Mouse (Mus musculus) CH12.LX (cell line): ENCODE data around the gene Gm13889. TPM values are rescaled to one million over a fixed set of nuclear protein-coding genes. Genes with fewer than 3 reads are reported as not detected.

Source experiments
- DNase-seq: peaks from one replicate; pipeline ENCODE4 v3.0.0-alpha.2; 2013; ENCODE audit errors: extremely low read depth
- H3K27ac ChIP-seq: 2 replicates; pipeline ENCODE4 v1.5.1; 2012; ENCODE audit warnings: low read depth, mild to moderate bottlenecking, control low read depth, moderate library complexity; ENCODE audit not compliant: insufficient read depth
- H3K27me3 ChIP-seq: replicated peaks from 2 replicates; pipeline ENCODE3; 2012; ENCODE audit warnings: inconsistent platforms
- H3K36me3 ChIP-seq, 2 experiments: replicated peaks in 1 of 2; 2 replicates each; pipeline versions ENCODE3 to v1.6.1; 2012; ENCODE audit warnings: inconsistent platforms in 1 of 2, low read length in 1 of 2, mild to moderate bottlenecking in 1 of 2, mixed read lengths in 1 of 2, moderate library complexity in 1 of 2; ENCODE audit not compliant: control insufficient read depth in 1 of 2, insufficient read depth in 1 of 2
- H3K4me1 ChIP-seq, 2 experiments: 2 replicates each; pipeline ENCODE4 v1.6.1; 2012; ENCODE audit warnings: inconsistent platforms in 1 of 2, moderate library complexity in 1 of 2; ENCODE audit not compliant: insufficient read depth in 2 of 2, control insufficient read depth in 1 of 2
- H3K4me2 ChIP-seq: 2 replicates; pipeline ENCODE4 v1.6.1; 2012; ENCODE audit warnings: low read depth, mild to moderate bottlenecking, control low read depth; ENCODE audit not compliant: poor library complexity, insufficient read depth, severe bottlenecking
- H3K4me3 ChIP-seq, 3 experiments: fragments of 150-350 bp in 1 of 3; sonication (generic) in 1 of 3; replicated peaks in 1 of 3; 2 replicates each; pipeline versions ENCODE3 to v1.5.1; 2011 to 2012; ENCODE audit warnings: low read depth in 2 of 3, low read length in 2 of 3, mild to moderate bottlenecking in 2 of 3, moderate library complexity in 2 of 3, control low read depth in 1 of 3, improper control_type of control experiment in 1 of 3, inconsistent platforms in 1 of 3, mixed read lengths in 1 of 3; ENCODE audit not compliant: poor library complexity in 1 of 3
- H3K79me2 ChIP-seq: replicated peaks from 2 replicates; pipeline ENCODE4 v1.6.1; 2012; ENCODE audit warnings: mild to moderate bottlenecking, moderate library complexity; ENCODE audit not compliant: control insufficient read depth, poor library complexity, insufficient read depth, severe bottlenecking; ENCODE audit errors: extremely low read depth
- H3K9ac ChIP-seq: 2 replicates; pipeline ENCODE4 v1.6.1; 2012; ENCODE audit warnings: low read depth, mild to moderate bottlenecking, control low read depth, moderate library complexity; ENCODE audit not compliant: insufficient read depth
- H3K9me3 ChIP-seq: replicated peaks from 2 replicates; pipeline ENCODE3; 2012; ENCODE audit warnings: low read length, inconsistent platforms, mixed read lengths
- BHLHE40 ChIP-seq: IDR thresholded peaks from 2 replicates; pipeline ENCODE4 v1.6.1; 2011; ENCODE audit warnings: mild to moderate bottlenecking, low read depth, low read length, improper control_type of control experiment
- CHD1 ChIP-seq: IDR thresholded peaks from 2 replicates; pipeline ENCODE4 v1.6.1; 2012; ENCODE audit warnings: low read depth, low read length, improper control_type of control experiment, inconsistent platforms
- CHD2 ChIP-seq: IDR thresholded peaks from 2 replicates; pipeline ENCODE4 v1.6.1; 2011; ENCODE audit warnings: low read length, improper control_type of control experiment
- E2F4 ChIP-seq: IDR thresholded peaks from 2 replicates; pipeline ENCODE4 v1.6.1; 2011; ENCODE audit warnings: low read depth, low read length, improper control_type of control experiment; ENCODE audit not compliant: insufficient replicate concordance
- ELF1 ChIP-seq: IDR thresholded peaks from 2 replicates; pipeline ENCODE4 v1.6.1; 2014; ENCODE audit warnings: low read depth, mild to moderate bottlenecking, inconsistent platforms, low read length, improper control_type of control experiment
- EP300 ChIP-seq: IDR thresholded peaks from 2 replicates; pipeline ENCODE4 v1.6.1; 2011; ENCODE audit warnings: low read length, improper control_type of control experiment
- JUND ChIP-seq: conservative IDR thresholded peaks from 2 replicates; pipeline ENCODE4 v1.6.1; 2011; ENCODE audit warnings: low read depth, low read length, improper control_type of control experiment
- KAT2A ChIP-seq: IDR thresholded peaks from 2 replicates; pipeline ENCODE4 v1.6.1; 2012; ENCODE audit warnings: low read length, improper control_type of control experiment, inconsistent platforms; ENCODE audit not compliant: insufficient replicate concordance
- MAFK ChIP-seq: IDR thresholded peaks from 2 replicates; pipeline ENCODE4 v1.6.1; 2011; ENCODE audit warnings: low read length, improper control_type of control experiment; ENCODE audit not compliant: insufficient replicate concordance
- MAZ ChIP-seq: IDR thresholded peaks from 2 replicates; pipeline ENCODE4 v1.6.1; 2012; ENCODE audit warnings: low read depth, mild to moderate bottlenecking, inconsistent platforms, low read length, improper control_type of control experiment, moderate library complexity
- MYC ChIP-seq: IDR thresholded peaks from 2 replicates; pipeline ENCODE4 v1.6.1; 2011; ENCODE audit warnings: low read depth, mild to moderate bottlenecking, improper control_type of control experiment, low read length
- NRF1 ChIP-seq: IDR thresholded peaks from 2 replicates; pipeline ENCODE4 v1.6.1; 2014; ENCODE audit warnings: low read depth, mild to moderate bottlenecking, inconsistent platforms, low read length, improper control_type of control experiment, moderate library complexity
- RAD21 ChIP-seq: IDR thresholded peaks from 2 replicates; pipeline ENCODE4 v1.6.1; 2011; ENCODE audit warnings: low read depth, mild to moderate bottlenecking, low read length, improper control_type of control experiment, moderate library complexity
- SIN3A ChIP-seq: IDR thresholded peaks from 2 replicates; pipeline ENCODE4 v1.6.1; 2012; ENCODE audit warnings: low read length, improper control_type of control experiment, inconsistent platforms
- SMC3 ChIP-seq: IDR thresholded peaks from 2 replicates; pipeline ENCODE4 v1.6.1; 2011; ENCODE audit warnings: low read depth, low read length, improper control_type of control experiment
- UBTF ChIP-seq: IDR thresholded peaks from 2 replicates; pipeline ENCODE4 v1.6.1; 2012; ENCODE audit warnings: low read depth, mild to moderate bottlenecking, inconsistent platforms, low read length, improper control_type of control experiment, moderate library complexity
- USF1 ChIP-seq: IDR thresholded peaks from 2 replicates; pipeline ENCODE4 v1.6.1; 2014; ENCODE audit warnings: low read depth, mild to moderate bottlenecking, inconsistent platforms, low read length, improper control_type of control experiment
- USF2 ChIP-seq: conservative IDR thresholded peaks from 2 replicates; pipeline ENCODE4 v1.6.1; 2011; ENCODE audit warnings: low read depth, low read length, improper control_type of control experiment
- ZC3H11A ChIP-seq: IDR thresholded peaks from 2 replicates; pipeline ENCODE4 v1.6.1; 2012; ENCODE audit warnings: low read depth, mild to moderate bottlenecking, inconsistent platforms, low read length, improper control_type of control experiment
- ZMIZ1 ChIP-seq: IDR thresholded peaks from 2 replicates; pipeline ENCODE4 v1.6.1; 2012; ENCODE audit warnings: low read depth, mild to moderate bottlenecking, inconsistent platforms, low read length, improper control_type of control experiment
- dilution Hi-C: fragments of 300-500 bp; cut with MboI; formaldehyde crosslinking; loops from 2 replicates; pipeline ENCODE4 v1.14.3; 2020; ENCODE audit warnings: low sequenced_read_pairs; ENCODE audit not compliant: extremely low pct_unique_long_range_greater_than_20kb, extremely low pct_ligation_motif_present
- in situ Hi-C: fragments of 300-500 bp; cut with MboI; formaldehyde crosslinking; loops from 3 replicates; pipeline ENCODE4 v1.14.3; 2019; ENCODE audit warnings: low sequenced_read_pairs, low pct_ligation_motif_present, low pct_unique_long_range_greater_than_20kb, mixed read lengths
- polyA plus RNA-seq: library from polyadenylated mRNA; unstranded; fragments of >175 nt; gene quantifications from 2 replicates; pipeline ENCODE4 v1.2.1, GENCODE M21; 2012; ENCODE audit warnings: low read depth; ENCODE audit not compliant: insufficient read length
- total RNA-seq, 2 experiments: library from RNA; depleted of rRNA; stranded (reverse); fragments of 300-350 nt in 1 of 2; fragments of >200 nt in 1 of 2; gene quantifications; 2 replicates each; pipeline ENCODE4 v1.2.3; 2012 to 2014

Gene Gm13889
- total and polyA plus RNA-seq, 3 experiments, result not detected

- Histone ChIP-seq H3K9me3 (no peaks in the 10 kb centered on the region), H3K27me3 (no peaks in the 10 kb centered on the region), H3K4me3 (no peak overlapping the region), H3K27ac (no peak overlapping the region), H3K4me1 (peaks cover 0 to 6% of the 10 kb centered on the region in 2 experiments; a peak in 1 of 4 replicates), H3K4me2 (no peak overlapping the region), H3K79me2 (no peaks in the 10 kb centered on the region), H3K36me3 (peaks cover 69 to 100% of the 10 kb centered on the region in 2 experiments), H3K9ac (no peak overlapping the region)
- in situ Hi-C loops (loop anchor here (5.0 kb wide), 1 partner anchor 116 kb away; no protein-coding TSS in a partner anchor), dilution Hi-C loops (no loop called here)
- TF ChIP-seq USF2, result no peak
- no peak for TF ChIP-seq CHD2
- TF ChIP-seq NRF1, result no peak
- TF ChIP-seq MAFK, result no peak
- no peak for TF ChIP-seq JUND
- TF ChIP-seq RAD21, result no peak
- TF ChIP-seq MYC, result no peak
- TF ChIP-seq ZC3H11A, result no peak
- no peak for TF ChIP-seq KAT2A
- no peak for TF ChIP-seq SMC3
- no peak for TF ChIP-seq ELF1
- no peak for TF ChIP-seq ZMIZ1
- TF ChIP-seq USF1, result no peak
- no peak for TF ChIP-seq CHD1
- TF ChIP-seq E2F4, result no peak
- no peak for TF ChIP-seq BHLHE40
- TF ChIP-seq UBTF, result no peak
- no peak for TF ChIP-seq EP300
- no peak for DNase-seq
Measured at GRCm38 (mm10) chr2:93992810-93993209, 35.8 kb upstream of the Gm13889 start.

- H3K36me3 ChIP-seq, result peaks cover 73 to 100% of the 10 kb centered on the region in 2 experiments
- in situ Hi-C loops, result loop anchor here (5.0 kb wide), 1 partner anchor 115 kb away; no protein-coding TSS in a partner anchor
Measured at GRCm38 (mm10) chr2:93992259-93992658, 35.3 kb upstream of the Gm13889 start.

More at GRCm38 (mm10) chr2:93992259-93992658, 35.3 kb upstream of the Gm13889 start:
- H3K79me2 ChIP-seq, result no peaks in the 10 kb centered on the region
- H3K4me2 ChIP-seq, result no peak overlapping the region
- no peak overlapping the region for H3K9ac ChIP-seq
- H3K4me3 ChIP-seq, result no peak overlapping the region
- dilution Hi-C loops, result no loop called here
- H3K4me1 ChIP-seq, result peaks cover 0 to 6% of the 10 kb centered on the region in 2 experiments; a peak in 1 of 4 replicates
- TF ChIP-seq EP300 (no peak), MAZ (no peak), USF1 (no peak), SIN3A (no peak)
- DNase-seq, result no peak
- no peaks in the 10 kb centered on the region for H3K27me3 ChIP-seq
- H3K27ac ChIP-seq, result no peak overlapping the region
- no peaks in the 10 kb centered on the region for H3K9me3 ChIP-seq
